Mouse (Mus musculus): Measurements from ENCODE around the gene Slc22a27. TPM values are rescaled to one million over a fixed set of nuclear protein-coding genes. Genes with fewer than 3 reads are reported as not detected.
"Not testable (repeated sequence)": the region's sequence is repeated elsewhere in the genome, so short reads cannot be mapped to it uniquely, and the experiment has no call there.

Gene Slc22a27
- not detected in 2 replicates for polyA plus RNA-seq (2012)

GRCm38 (mm10) chr19:7965927-7966326 is at the start of gene Slc22a27:
Gene Slc22a27 (minus strand): TSS chr19:7966027.
- not testable (repeated sequence) for H3K9me3 ChIP-seq (ENCODE audit: control insufficient read depth, low read length); H3K4me1 ChIP-seq (ENCODE audit: control insufficient read depth); H3K27me3 ChIP-seq (ENCODE audit: control insufficient read depth); H3K36me3 ChIP-seq (ENCODE audit: control insufficient read depth); H3K4me3 ChIP-seq (replicated peaks)

GRCm38 (mm10) chr19:8011596-8011995 is 45.8 kb upstream of the Slc22a27 start:
- not testable (repeated sequence) for H3K4me1 ChIP-seq (ENCODE audit: control insufficient read depth); H3K36me3 ChIP-seq (ENCODE audit: control insufficient read depth); H3K27me3 ChIP-seq (ENCODE audit: control insufficient read depth); H3K4me3 ChIP-seq (replicated peaks)
- peaks cover 12% of the 10 kb centered on the region for H3K9me3 ChIP-seq (ENCODE audit: control insufficient read depth, low read length)

GRCm38 (mm10) chr19:8009086-8009485 is 43.3 kb upstream of the Slc22a27 start:
- not testable (repeated sequence) for H3K36me3 ChIP-seq (ENCODE audit: control insufficient read depth); H3K4me3 ChIP-seq (replicated peaks); H3K27me3 ChIP-seq (ENCODE audit: control insufficient read depth); H3K4me1 ChIP-seq (ENCODE audit: control insufficient read depth)
- peaks cover 20% of the 10 kb centered on the region for H3K9me3 ChIP-seq (ENCODE audit: control insufficient read depth, low read length)

- no peak overlapping the region for H3K4me3 ChIP-seq (replicated peaks)
- H3K36me3 ChIP-seq (ENCODE audit: control insufficient read depth): no peaks in the 10 kb centered on the region
- no peaks in the 10 kb centered on the region for H3K9me3 ChIP-seq (ENCODE audit: control insufficient read depth, low read length)
- H3K4me1 ChIP-seq (ENCODE audit: control insufficient read depth): no peaks in the 10 kb centered on the region
- H3K27me3 ChIP-seq (ENCODE audit: control insufficient read depth): no peaks in the 10 kb centered on the region
- TF ChIP-seq GATA1 (IDR thresholded peaks at IDR 0.05; ENCODE audit: low read length): no peak
Measured at GRCm38 (mm10) chr19:7968703-7969102, 2.9 kb upstream of the Slc22a27 start.

GRCm38 (mm10) chr19:7966550-7966949 is 723 bp upstream of the Slc22a27 start:
- H3K36me3 ChIP-seq (ENCODE audit: control insufficient read depth); H3K4me3 ChIP-seq (replicated peaks); H3K9me3 ChIP-seq (ENCODE audit: control insufficient read depth, low read length); H3K27me3 ChIP-seq (ENCODE audit: control insufficient read depth); H3K4me1 ChIP-seq (ENCODE audit: control insufficient read depth): not testable (repeated sequence)

GRCm38 (mm10) chr19:7939391-7939790 is 26.4 kb downstream of the Slc22a27 start:
- not testable (repeated sequence) for H3K4me3 ChIP-seq (replicated peaks); H3K36me3 ChIP-seq (ENCODE audit: control insufficient read depth); H3K4me1 ChIP-seq (ENCODE audit: control insufficient read depth); H3K27me3 ChIP-seq (ENCODE audit: control insufficient read depth)
- H3K9me3 ChIP-seq (ENCODE audit: control insufficient read depth, low read length): peaks cover 18% of the 10 kb centered on the region

GRCm38 (mm10) chr19:7876626-7877025 is 89.2 kb downstream of the Slc22a27 start:
- TF ChIP-seq GATA1 (IDR thresholded peaks at IDR 0.05; ENCODE audit: low read length) (no peak), TAL1 (IDR thresholded peaks at IDR 0.05; ENCODE audit: low read length) (no peak)
- no peaks in the 10 kb centered on the region for H3K4me1 ChIP-seq (ENCODE audit: control insufficient read depth)
- no peak overlapping the region for H3K4me3 ChIP-seq (replicated peaks)
- H3K27me3 ChIP-seq (ENCODE audit: control insufficient read depth): no peaks in the 10 kb centered on the region
- H3K9me3 ChIP-seq (ENCODE audit: control insufficient read depth, low read length): peaks cover 5% of the 10 kb centered on the region
- H3K36me3 ChIP-seq (ENCODE audit: control insufficient read depth): no peaks in the 10 kb centered on the region

GRCm38 (mm10) chr19:7829851-7830250 is 136.0 kb downstream of the Slc22a27 start:
- Histone ChIP-seq H3K27me3 (ENCODE audit: control insufficient read depth) (no peaks in the 10 kb centered on the region), H3K4me1 (ENCODE audit: control insufficient read depth) (no peaks in the 10 kb centered on the region), H3K9me3 (ENCODE audit: control insufficient read depth, low read length) (peaks cover 5% of the 10 kb centered on the region; the same call in 1 of the 2 replicates), H3K36me3 (ENCODE audit: control insufficient read depth) (no peaks in the 10 kb centered on the region), H3K4me3 (replicated peaks) (no peak overlapping the region)
- no peak for TF ChIP-seq TAL1 (IDR thresholded peaks at IDR 0.05; ENCODE audit: low read length)
- no peak for TF ChIP-seq GATA1 (IDR thresholded peaks at IDR 0.05; ENCODE audit: low read length)

Other genes starting within 250 kb of the Slc22a27 start
- not detected in 2 replicates for gene Slc22a26, start 163.4 kb downstream of the Slc22a27 start, polyA plus RNA-seq (2012)
- not detected in 2 replicates for gene Slc22a28, start 166.0 kb upstream of the Slc22a27 start, polyA plus RNA-seq (2012)